Mouse (Mus musculus) regulatory T cell (primary cell): Measurements from ENCODE around the gene Oxtr.

ENCODE experiments used
- in situ Hi-C: fragments of 300-600 bp; cut with MboI, MseI; formaldehyde crosslinking; loops from one replicate; pipeline ENCODE4 v1.15.1; 2025; ENCODE audit warnings: high pct_unique_total_duplicates

Oxtr gene

DNA sequence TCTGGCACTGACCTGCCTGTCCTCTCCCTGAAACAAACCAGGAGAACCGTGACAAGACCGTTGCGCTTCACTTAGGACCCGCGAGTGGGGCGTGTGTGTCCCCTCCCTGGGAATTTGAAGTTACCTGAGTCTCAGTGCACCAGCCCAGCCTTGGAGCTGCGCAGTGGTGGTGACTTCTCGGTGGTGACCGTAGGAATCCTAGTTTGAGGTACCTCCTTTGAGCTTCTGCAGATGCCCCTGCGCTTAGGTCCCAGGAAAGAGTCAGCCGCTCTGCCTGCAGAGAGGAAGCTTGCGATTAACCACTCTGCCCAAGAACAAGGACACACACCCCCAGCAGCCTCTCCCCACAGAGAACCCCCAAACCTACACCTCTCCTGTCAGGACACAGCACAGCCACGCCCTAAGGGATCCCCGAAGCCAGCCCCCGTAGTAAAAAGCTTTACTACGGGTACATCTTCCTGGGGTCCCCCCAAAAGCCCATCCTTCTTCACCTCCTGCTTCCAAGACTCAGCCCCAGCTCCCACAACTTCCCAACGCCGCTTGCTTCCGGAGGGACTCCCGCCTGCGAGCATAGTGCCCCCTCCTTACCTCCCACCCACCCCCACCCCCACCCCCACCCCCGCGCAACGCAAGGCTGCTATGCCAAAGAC is at the start of gene Oxtr:
TSS of gene Oxtr (minus strand) at position 34 of the 650 bp plus-strand sequence.
- in situ Hi-C loops: loop anchor here (5.0 kb wide), 1 partner anchor 83 kb away; no protein-coding TSS in a partner anchor

DNA sequence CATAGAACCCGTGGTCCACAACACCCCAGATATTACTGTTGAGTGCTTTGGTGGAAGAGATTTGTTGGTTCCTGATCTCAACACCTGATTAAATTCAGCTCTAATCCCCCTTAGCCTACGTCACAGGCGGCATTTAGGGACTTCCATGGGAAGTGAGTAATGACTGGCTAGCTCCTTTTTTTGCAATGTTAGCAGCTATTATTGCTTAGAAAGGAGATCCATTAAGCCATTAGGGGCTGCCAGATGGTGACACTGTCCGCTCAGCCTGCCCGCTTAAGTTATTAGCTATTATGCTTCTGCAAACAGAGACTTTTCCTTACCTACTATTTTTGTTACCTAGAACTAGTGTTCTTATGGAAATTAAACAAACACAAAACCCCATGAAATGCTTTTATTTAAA is 35.7 kb upstream of the Oxtr start:
- in situ Hi-C loops: no loop called here

DNA sequence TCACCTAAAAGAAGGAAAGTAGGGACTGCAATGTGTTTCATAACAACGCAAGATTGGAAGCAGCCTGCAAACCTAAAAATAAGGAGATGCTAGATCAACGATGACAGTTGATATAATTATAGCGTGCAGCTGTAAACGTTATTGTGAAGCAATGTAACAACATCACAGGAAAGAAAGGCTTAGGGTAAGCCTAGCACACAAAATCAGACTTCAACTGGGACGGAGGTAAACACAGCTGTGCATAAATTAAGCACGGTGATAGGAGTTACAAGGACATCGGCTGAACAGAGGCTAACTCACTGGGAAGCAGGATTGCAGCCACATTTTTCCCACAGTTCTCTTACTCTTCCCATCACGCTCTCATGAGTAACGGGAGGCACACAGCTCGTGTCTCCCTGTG is 34.7 kb upstream of the Oxtr start:
- in situ Hi-C loops: no loop called here

DNA sequence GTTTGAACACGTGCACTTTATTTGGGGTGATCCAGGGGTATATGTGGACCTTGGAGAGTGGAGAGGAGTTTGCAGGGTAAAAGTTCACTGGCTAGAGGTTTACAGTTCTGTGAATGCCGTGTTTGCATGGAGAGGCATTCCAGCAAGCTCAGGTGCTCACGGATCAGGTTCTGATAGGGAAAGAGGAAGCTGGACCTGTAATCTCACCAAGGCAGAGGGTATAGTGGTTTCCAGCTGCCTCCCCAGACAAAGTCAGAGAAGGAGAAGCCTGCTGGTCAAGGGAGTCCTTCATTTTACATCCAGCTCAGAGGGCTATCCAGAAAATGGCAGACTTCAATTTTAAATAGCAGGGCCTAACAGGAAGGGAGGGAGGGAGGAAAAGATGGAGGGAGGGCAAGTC is 28.2 kb upstream of the Oxtr start:
- in situ Hi-C loops: no loop called here

DNA sequence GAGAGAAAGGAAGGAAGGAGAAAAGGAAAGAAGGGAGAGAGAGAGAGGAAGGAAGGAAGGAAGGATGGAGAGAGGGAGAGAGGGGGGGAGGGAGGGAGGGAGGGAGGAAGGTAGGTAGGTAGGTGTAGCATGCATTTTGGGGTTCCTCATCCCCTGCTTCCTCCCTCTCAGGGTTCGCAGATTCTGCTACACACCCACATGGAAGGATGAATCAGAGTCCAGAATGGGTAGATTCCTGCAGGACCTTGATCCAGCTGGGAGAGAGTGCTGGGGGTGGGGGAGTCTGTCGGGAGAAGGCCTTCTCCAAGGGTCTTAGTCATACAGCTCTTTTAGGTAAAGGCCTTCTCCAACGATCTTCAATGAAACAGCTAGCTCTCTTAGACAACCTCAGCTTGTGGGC is 27.8 kb upstream of the Oxtr start:
- in situ Hi-C loops: no loop called here

DNA sequence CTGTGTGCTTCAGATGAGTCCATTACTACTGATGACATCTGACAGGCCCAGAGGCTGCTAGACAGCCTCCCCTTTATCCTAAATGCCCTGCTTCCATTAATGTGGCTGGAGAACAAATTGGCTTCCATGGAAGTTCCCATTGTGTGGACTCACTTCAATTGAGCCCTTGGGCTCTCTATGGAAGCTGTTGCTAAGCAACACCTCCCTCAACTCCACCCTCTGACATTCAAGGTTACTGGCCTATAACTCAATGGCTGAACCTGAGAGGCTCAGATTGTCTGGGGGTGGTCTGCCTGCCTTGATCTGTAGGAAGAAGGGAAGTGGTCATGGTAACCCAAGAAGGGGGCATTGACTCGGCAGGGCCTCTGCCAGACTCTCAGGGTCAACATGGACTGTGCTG is 26.8 kb upstream of the Oxtr start:
- in situ Hi-C loops: no loop called here

DNA sequence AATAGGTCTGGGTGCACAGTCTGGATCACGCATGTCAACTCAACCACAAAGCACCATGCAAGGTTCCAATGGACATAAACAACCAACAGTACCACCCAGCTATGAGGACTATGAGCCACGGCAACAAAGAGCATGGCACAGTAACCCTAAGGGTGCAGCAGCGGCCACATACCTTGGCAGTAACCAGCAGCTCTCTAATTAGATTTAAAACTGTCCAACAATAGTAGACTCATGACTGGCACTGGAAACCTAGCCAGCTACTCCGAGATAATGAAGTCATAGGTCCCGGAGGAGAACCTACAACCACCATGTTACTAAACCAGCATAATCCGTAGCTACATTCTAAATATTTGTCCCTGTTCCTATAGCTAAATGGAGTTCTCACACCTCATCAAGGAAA is 24.8 kb upstream of the Oxtr start:
- in situ Hi-C loops: no loop called here

DNA sequence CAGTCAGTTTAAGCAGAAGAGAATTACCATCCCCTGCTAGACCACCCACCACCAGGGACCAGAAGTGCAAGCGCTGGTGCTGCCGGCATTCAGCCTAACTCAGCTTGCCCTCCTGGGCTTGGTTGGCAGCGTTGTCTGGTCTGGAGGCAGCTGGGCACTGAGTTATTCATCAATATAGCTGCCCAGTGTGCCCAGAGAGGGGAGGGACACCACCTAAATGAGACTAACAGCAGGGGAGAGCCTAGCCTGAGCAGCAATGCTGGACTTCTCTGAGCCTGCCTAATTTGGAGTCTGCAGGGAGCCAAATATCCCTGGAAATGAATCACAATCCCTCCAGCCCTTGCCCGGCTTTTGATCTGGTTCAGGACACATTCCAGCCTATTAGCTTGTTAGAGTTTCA is 20.6 kb upstream of the Oxtr start:
- in situ Hi-C loops: no loop called here

DNA sequence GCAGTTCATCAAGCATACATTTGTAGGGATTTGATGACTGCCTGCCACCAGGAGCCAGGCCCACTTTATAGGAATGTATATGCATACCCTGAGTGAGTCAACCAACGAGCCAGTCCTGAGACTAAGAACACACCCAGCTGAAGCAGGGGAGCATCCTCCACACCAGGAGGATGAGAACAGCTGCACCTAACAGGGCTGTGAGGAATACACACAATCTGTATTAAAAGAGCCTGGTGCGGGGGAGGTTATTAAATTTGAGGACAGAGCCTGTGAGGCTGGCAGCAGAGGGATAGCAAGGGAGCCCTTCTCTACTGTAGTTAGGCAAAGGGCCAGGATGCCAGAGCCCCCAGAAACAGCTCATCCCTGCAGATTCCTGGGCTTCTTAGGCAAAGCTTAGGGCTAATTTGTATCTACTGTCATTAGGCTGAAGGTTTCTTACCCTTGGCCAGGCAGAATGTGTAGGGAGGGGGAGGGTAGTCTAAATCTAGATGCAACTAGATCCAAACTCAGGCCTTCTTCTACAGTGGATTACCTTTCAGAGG is 19.9 kb upstream of the Oxtr start:
- in situ Hi-C loops: no loop called here

DNA sequence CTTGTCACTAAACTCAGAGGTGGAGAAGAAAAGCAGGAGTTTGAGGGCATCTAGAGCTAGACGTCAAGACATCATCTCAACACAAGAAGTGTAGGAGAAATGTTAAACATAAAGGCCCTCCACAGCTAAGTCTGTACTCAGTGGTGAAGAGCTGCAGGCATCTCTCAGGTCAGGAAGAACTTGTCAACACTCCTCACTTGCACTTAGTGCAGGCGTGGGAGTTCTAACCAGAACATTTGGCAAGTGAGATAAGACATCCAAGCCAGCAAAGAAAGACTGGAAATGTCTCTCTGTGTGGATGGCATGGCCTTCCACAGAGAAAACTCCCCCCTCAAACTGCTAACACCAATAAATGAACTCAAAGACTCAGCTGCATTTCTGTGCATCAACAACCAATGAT is 17.9 kb upstream of the Oxtr start:
- in situ Hi-C loops: no loop called here

DNA sequence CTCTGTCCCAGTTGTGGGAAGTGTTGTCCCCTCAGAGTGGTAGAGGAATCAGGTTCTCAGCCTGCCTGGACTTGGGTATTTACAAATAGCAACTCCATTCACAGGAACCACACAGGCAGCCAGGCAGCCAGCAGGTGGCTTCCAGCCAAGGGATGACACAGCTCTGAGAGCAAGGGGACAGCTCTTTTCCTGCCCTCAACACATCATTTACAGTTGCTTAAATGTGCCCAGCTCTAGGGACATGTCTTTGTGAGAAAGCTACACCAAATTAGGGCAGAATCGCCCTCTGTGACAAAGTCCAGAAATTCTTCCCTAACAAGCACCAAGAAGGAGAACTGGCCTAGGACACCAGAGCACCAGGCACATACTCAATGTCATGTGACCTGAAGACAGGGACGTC is 11.4 kb upstream of the Oxtr start:
- in situ Hi-C loops: no loop called here

DNA sequence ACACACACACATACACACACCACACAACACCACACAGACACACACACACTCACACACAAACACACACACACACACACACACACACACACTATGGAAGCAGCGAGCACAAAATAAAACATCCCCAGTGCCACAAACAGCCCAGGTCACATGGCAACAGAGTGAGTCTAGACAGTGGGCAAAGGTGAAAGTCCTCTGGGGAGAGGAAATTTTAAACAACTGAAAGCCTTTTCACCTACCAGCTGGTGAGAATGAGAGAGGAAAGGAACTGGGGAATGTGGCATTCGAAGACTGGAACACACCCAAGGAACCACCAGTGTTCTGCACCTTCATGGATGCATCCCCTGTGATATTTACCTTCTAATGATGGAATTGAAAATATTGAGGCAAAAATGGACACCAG is 9.7 kb upstream of the Oxtr start:
- in situ Hi-C loops: no loop called here

DNA sequence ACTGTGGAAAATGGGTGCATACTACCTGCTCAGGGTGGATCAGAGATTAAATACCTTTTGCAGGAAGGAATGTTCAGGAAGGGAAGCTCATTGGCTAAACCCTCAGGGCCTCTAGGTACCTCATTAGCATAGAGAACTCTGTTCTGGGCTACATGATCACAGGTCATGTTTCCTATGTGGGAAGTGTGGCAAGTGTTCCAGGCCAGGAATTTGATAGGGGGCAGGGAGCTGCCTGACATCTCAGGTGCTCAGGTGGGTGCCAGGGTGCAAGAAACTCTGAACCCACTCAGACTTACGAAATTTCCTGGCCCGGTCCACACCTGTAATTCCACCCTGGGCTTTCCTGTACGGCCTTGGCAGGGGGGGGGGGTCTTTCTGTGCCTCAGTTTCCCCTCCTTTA is 9.0 kb upstream of the Oxtr start:
- in situ Hi-C loops: no loop called here

DNA sequence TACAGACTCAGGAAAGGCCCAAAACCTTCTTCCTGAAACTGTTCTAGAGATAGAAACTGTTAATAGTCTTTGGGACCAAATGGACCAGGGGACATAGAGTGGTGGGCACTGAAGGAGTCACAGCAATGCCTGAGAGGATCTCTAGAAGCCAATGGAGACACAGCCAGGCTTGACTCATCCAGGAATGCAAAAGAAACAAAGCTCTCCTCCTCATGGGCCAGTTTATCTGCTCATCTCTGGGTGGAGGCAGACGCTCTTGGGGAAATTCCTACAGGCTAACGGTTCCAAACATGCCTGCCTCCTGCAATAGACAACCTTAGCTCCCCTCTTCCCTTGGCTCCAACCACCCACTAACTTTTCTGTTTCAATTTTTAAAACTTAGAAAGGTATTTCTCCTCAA is 7.7 kb upstream of the Oxtr start:
- in situ Hi-C loops: no loop called here

DNA sequence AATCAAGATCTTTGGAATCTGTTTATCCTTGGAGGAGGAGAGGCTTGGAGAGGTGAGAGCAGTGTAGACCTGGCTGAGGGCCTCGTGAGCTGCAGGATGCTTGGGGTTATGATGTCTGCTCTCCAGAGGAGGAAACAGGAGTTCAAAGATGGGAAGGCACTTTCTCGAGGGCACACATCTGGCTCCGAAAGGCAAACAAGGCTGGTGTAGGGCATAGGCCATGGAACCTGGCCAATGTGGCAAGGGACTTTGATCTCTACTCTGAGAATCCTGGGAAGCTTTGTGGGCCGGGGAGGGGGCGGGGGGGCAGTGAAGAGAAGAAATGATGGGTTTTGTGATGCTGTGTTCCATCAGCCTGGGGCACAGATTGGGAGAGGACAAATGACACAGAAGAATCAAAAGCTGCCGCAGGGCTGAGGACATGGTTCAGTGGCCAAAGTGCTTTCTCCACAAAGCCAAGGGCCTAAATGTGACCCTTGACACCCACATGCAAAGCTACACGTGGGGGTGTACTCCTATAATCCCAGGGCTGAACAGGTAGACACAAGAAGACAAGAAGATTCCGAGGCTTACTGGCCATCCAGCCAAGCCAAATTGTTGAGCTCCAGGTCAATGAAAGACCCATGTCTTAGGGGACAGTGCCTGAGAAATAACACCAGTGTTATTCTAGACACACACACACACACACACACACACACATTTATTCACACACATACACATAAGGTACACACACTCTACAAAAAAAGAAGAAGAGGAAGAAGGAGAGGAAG is 6.7 kb upstream of the Oxtr start:
- in situ Hi-C loops: no loop called here

DNA sequence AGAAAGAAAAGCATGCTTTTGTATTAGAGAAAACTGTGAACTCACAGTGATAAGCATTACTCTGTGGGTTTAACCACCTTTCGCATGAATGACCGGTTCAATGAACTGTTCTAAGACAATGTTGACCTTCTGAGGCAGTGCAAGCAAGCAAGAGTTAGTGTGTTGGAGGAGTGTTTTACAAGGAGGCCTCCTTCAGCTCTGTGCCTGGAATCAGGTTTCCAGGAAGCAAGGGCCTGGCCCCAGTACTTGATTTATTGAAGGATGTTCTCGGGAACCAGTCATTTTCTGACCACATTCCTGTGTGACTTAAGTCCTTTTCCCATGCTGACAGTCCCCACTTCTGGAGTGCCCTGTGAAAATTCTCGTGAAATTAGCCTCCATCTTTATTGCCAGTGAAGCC is 5.5 kb upstream of the Oxtr start:
- in situ Hi-C loops: no loop called here

DNA sequence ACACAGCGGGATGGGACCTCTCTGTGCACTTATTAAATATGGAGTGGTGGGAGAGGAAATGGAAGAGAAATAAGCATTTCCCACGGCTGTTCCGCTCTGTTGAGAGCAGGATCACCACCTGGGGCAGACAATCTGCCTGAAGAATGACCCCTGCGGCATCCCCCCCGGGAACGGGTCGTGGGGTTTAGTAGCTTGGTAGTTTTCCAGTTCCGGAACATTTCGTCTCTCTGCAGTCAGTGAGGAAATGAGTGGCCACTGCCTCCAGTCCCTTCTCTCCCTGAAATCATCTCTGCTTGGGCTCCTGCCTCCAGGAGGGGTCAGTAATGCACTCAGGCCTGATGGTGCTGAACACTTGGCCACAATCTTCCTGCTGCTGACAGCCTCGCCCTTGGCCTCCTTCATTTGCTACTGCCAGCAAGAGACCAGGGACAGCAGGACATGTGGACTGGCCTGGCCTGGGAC is 4.9 kb upstream of the Oxtr start:
- in situ Hi-C loops: loop anchor here (5.0 kb wide), 1 partner anchor 87 kb away; no protein-coding TSS in a partner anchor

DNA sequence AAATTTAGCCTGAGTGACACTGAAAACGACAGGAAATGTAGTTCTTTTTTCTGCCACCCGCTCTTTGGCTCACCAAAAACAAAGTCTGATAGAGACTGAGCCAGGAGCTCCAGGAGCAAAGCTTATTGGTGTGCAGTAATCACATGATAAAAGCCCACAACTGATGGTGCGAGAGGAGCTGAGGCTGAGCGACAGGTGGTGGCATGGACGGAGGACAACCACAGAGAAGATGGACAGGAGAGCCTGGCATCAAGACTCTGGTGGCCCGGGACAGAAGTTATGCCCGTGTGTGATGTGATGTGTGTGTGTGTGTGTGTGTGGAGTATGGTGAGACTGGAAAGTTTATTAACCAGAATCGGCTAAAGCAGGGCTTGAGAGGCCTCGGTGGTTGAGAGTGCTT is 3.6 kb upstream of the Oxtr start:
- in situ Hi-C loops: loop anchor here (5.0 kb wide), 1 partner anchor 86 kb away; no protein-coding TSS in a partner anchor

DNA sequence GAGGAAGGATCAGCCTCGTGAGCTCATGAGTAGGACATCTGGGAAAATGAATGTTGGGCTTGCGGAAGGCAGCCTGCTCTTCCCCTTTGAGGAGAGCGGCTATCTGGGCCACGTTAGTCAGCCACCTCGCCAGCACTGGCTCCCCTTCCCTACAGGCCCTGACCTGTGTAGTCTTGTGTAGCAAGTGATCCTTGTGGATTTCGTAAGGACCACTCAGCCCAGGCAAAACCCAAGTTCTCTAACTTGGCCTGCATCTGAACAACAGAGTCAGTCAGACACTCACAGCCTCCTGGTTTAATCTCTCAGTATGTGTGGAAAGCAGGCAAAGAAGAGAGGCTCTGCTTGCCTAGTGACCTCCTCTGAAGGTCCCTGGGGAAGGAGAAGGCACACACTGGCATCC is 2.9 kb upstream of the Oxtr start:
- in situ Hi-C loops: loop anchor here (5.0 kb wide), 1 partner anchor 85 kb away; no protein-coding TSS in a partner anchor

DNA sequence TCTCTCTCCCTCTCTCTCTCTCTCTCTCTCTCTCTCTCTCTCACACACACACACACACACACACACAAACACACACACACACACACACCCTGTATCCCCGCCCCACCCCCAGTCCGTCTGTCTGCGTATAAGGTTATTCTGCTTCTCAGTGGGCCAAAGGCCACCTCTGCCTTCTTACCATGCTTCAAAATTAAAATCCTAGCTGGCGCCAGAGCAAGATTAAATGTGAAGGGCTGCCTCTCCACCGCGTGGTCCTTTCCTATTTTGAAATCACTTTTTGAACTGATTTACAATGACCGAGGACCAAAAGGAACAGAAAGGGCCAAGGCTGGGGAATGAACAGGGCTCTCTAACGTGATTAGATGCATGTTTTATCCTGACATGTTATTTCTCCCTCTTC is 1.8 kb upstream of the Oxtr start:
- in situ Hi-C loops: loop anchor here (5.0 kb wide), 1 partner anchor 84 kb away; no protein-coding TSS in a partner anchor

DNA sequence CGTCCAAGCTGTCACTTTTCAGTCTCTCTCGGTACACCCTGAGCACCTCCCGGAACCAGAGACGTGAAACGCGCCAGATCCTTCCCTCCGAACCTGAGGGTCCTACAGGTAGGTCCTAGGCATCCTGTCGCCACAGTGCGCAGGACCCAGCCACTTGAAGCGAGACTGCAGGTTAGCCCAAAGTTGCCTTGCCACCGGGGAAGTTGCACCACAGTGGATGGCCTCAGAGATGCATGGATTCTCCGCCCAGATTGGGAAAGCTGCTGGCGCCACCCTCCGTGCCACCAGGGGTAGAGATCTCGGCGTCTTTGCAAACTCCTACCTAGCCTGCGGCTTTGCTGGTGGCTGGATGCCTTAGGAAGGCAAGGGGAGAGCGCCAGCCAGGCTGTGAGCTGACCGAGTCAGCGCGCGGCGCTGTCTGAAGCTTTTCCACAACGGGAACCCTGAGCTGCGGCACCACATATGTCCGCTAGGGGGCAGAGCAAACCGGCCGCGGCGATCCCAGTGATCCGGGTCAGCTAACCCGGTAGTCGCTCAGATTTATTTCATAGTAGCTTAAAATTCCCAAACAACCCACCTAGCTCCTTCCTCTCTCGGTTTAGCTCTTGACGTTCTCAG is 991 bp upstream of the Oxtr start:
- in situ Hi-C loops: loop anchor here (5.0 kb wide), 1 partner anchor 83 kb away; no protein-coding TSS in a partner anchor

DNA sequence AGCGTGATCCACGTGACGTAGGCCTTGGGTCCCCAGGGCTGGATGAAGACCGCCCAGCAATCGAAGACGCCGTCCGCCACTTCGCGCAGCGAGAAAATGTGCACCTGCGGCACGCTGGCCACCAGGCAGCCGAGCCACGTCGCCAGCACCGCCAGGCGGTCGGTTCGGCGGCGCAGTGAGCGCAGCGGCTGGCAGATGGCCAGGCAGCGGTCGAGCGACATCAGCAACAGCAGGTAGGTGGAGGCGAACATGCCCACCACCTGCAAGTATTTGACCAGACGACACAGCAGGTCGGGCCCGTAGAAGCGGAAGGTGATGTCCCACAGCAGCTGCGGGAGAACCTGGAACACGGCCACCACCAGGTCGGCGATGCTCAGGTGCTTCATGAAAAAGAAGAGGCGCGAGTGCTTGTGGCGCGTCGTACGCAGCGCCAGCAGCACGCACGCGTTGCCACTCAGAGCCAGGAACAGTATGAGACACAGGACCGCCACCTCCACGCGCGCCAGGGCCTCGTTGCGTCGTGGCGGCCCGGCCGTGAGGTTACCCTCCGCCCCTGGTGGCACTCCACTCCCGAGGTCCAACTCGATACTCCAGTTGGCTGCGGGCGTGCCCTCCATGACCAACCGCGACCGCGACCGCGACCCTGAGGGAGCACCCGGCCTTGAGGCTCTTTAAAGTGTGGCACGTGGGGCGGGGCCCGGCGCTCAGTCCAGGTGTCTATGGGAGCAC is 398 bp downstream of the Oxtr start:
- in situ Hi-C loops: no loop called here
